Mouse (Mus musculus) ES-Bruce4 (cell line): ENCODE data around the gene Slc16a7.

Source experiments
- CTCF ChIP-seq: IDR thresholded peaks from one replicate; pipeline ENCODE4 v1.8.1; 2011; ENCODE audit warnings: low read depth, low read length
- POLR2A ChIP-seq: IDR thresholded peaks from one replicate; pipeline ENCODE4 v1.8.1; 2011; ENCODE audit warnings: low read length; ENCODE audit not compliant: insufficient read depth

GRCm38 (mm10) chr10:125347149-125347548 lies 42.1 kb downstream of the Slc16a7 start:
- TF ChIP-seq CTCF = no peak
- TF ChIP-seq POLR2A = no peak
